ENCODE assay signal across 29 mouse cellular contexts in genomic region chr12:31317670-31318408, GRCm38 (mm10). TPM values are rescaled to one million over a fixed set of nuclear protein-coding genes. Genes with fewer than 3 reads are reported as not detected.
A peak's percentile ranks its signal among the peaks of the same experiment; 100 is the strongest.
DNase-seq lines count a peak whose midpoint lies in the region; ATAC-seq and TF ChIP-seq lines count a peak whose summit lies in the region.
"Had no signal": no experiment of that assay in that cellular context is flagged by ENCODE, and none has a peak within 500 bp of the region (broad histone marks: within the 10 kb centered on the region; RNA-seq: fewer than 3 reads in every experiment).

No protein-coding gene starts in this region.

- 0 out of 2 replicates have a peak, but pooled peaks cover 3% of the 10 kb centered on the region for H3K9me3 ChIP-seq in heart, embryonic 12.5 days (replicated peaks)
- H3K9me3 ChIP-seq in heart, embryonic 11.5 days (replicated peaks; ENCODE audit: control insufficient read depth, low read length), result no peaks in the 10 kb centered on the region
- H3K9me3 ChIP-seq in heart, postnatal 0 days (replicated peaks; ENCODE audit: control insufficient read depth, low read length), result no peaks in the 10 kb centered on the region
- H3K9me3 ChIP-seq in limb, embryonic 10.5 days (replicated peaks), result no peaks in the 10 kb centered on the region
- no peaks in the 10 kb centered on the region for H3K9me3 ChIP-seq in forebrain, embryonic 11.5 days (ENCODE audit: control insufficient read depth, low read length)
- H3K9me3 ChIP-seq: embryonic facial prominence, embryonic 15.5 days; forebrain, embryonic 13.5 days; liver, embryonic 15.5 days; lung, embryonic 15.5 days; megakaryocyte, embryonic 14.5 days; midbrain, embryonic 12.5 days; neural tube, embryonic 12.5 days had no signal

- H3K4me1 ChIP-seq in heart, embryonic 12.5 days (replicated peaks), result peaks cover 22% of the 10 kb centered on the region; the same call in 1 of the 2 replicates
- H3K4me1 ChIP-seq in heart, embryonic 11.5 days (ENCODE audit: control insufficient read depth, insufficient read depth, low read length), result no peaks in the 10 kb centered on the region
- H3K4me1 ChIP-seq in heart, postnatal 0 days (ENCODE audit: control insufficient read depth, insufficient read depth), result peaks cover 13% of the 10 kb centered on the region
- H3K4me1 ChIP-seq in limb, embryonic 10.5 days, result peaks cover 9% of the 10 kb centered on the region
- no peaks in the 10 kb centered on the region for H3K4me1 ChIP-seq in forebrain, embryonic 11.5 days (replicated peaks; ENCODE audit: control insufficient read depth, insufficient read depth, low read length)
- H3K4me1 ChIP-seq: liver, embryonic 15.5 days; lung, embryonic 15.5 days; midbrain, embryonic 12.5 days; neural tube, embryonic 12.5 days had no signal

- DNase-seq in heart, postnatal 0 days (ENCODE audit: low spot score), result no peak
- no peak for DNase-seq in heart, adult 18-20 months
- peak; percentile 4 for DNase-seq in kidney, postnatal 10 days
- DNase-seq in kidney, postnatal 36 days, result no peak
- peak; percentile 12 for DNase-seq in limb, embryonic 10.5 days (ENCODE audit: low spot score)
- no peak for DNase-seq in forebrain, embryonic 11.5 days (ENCODE audit: low spot score)
- DNase-seq: B cell, adult 2 months; cerebellum, adult 9-10 months; gastrocnemius, postnatal 14 days; kidney, adult 18-20 months; layer of hippocampus, adult 9-11 months; lung, postnatal 36 days; right cerebral cortex, adult 18-20 months; spleen, adult 18-20 months; thymus, postnatal 14 days had no signal

- peak overlapping the region; percentile 30; the same call in 1 of the 2 replicates for H3K27ac ChIP-seq in heart, embryonic 12.5 days (ENCODE audit: poor library complexity, severe bottlenecking)
- H3K27ac ChIP-seq in heart, embryonic 11.5 days (ENCODE audit: low read depth, low read length), result no peak overlapping the region
- H3K27ac ChIP-seq in heart, postnatal 0 days (ENCODE audit: low read depth), result peak overlapping the region; percentile 22
- no peak overlapping the region for H3K27ac ChIP-seq in limb, embryonic 10.5 days
- H3K27ac ChIP-seq in forebrain, embryonic 11.5 days (ENCODE audit: low read depth, low read length), result no peak overlapping the region
- H3K27ac ChIP-seq: embryonic facial prominence, embryonic 15.5 days; forebrain, embryonic 13.5 days; kidney, postnatal 0 days; limb, embryonic 12.5 days; liver, embryonic 15.5 days; lung, embryonic 15.5 days; midbrain, embryonic 12.5 days; neural tube, embryonic 12.5 days had no signal

- no peak overlapping the region for H3K4me2 ChIP-seq in heart, embryonic 12.5 days
- H3K4me2 ChIP-seq in heart, embryonic 11.5 days, result no peak overlapping the region
- H3K4me2 ChIP-seq in heart, postnatal 0 days (ENCODE audit: low read depth, low read length), result no peak overlapping the region
- no peak overlapping the region for H3K4me2 ChIP-seq in forebrain, embryonic 11.5 days (ENCODE audit: low read depth, low read length, severe bottlenecking)
- H3K4me2 ChIP-seq: embryonic facial prominence, embryonic 15.5 days; forebrain, embryonic 13.5 days; limb, embryonic 12.5 days; liver, embryonic 15.5 days; lung, embryonic 15.5 days; midbrain, embryonic 12.5 days; neural tube, embryonic 12.5 days had no signal

- WGBS in heart, embryonic 12.5 days, result 85% methylated on average over 7 of the region's 7 CpGs
- WGBS in heart, embryonic 11.5 days (ENCODE audit: insufficient replicate concordance), result 84% methylated on average over 7 of the region's 7 CpGs
- WGBS in heart, postnatal 0 days, result 60% methylated on average over 7 of the region's 7 CpGs
- WGBS in limb, embryonic 10.5 days, result 95% methylated on average over 7 of the region's 7 CpGs
- 89% methylated on average over 7 of the region's 7 CpGs for WGBS in forebrain, embryonic 11.5 days

- H3K4me3 ChIP-seq in heart, embryonic 12.5 days, result no peak overlapping the region
- H3K4me3 ChIP-seq in heart, embryonic 11.5 days (ENCODE audit: low read depth, low read length), result no peak overlapping the region
- no peak overlapping the region for H3K4me3 ChIP-seq in heart, postnatal 0 days (ENCODE audit: low read depth, low read length)
- no peak overlapping the region for H3K4me3 ChIP-seq in limb, embryonic 10.5 days
- H3K4me3 ChIP-seq in forebrain, embryonic 11.5 days (ENCODE audit: low read depth, low read length), result no peak overlapping the region
- H3K4me3 ChIP-seq: embryonic facial prominence, embryonic 15.5 days; forebrain, embryonic 13.5 days; limb, embryonic 12.5 days; liver, embryonic 15.5 days; lung, embryonic 15.5 days; megakaryocyte, embryonic 14.5 days; midbrain, embryonic 12.5 days; myocyte; neural tube, embryonic 12.5 days had no signal

- ATAC-seq in heart, embryonic 12.5 days (ENCODE audit: insufficient number of reproducible peaks, low FRiP score), result no peak
- ATAC-seq in heart, embryonic 11.5 days (replicated peaks; ENCODE audit: insufficient number of reproducible peaks, low FRiP score, low TSS enrichment), result no peak
- peak; percentile 12; the same call in 1 of the 2 replicates for ATAC-seq in heart, postnatal 0 days (ENCODE audit: insufficient read depth, low read depth)
- ATAC-seq in forebrain, embryonic 11.5 days (replicated peaks; ENCODE audit: low FRiP score), result no peak
- ATAC-seq: forebrain, embryonic 13.5 days had no signal

- H3K27me3 ChIP-seq in heart, embryonic 12.5 days (replicated peaks), result no peaks in the 10 kb centered on the region
- no peaks in the 10 kb centered on the region for H3K27me3 ChIP-seq in heart, embryonic 11.5 days (ENCODE audit: control insufficient read depth, insufficient read depth, low read length)
- no peaks in the 10 kb centered on the region for H3K27me3 ChIP-seq in heart, postnatal 0 days (ENCODE audit: control insufficient read depth, insufficient read depth, low read length)
- H3K27me3 ChIP-seq in limb, embryonic 10.5 days (ENCODE audit: low read depth, poor library complexity, severe bottlenecking), result no peaks in the 10 kb centered on the region
- H3K27me3 ChIP-seq in forebrain, embryonic 11.5 days (ENCODE audit: control insufficient read depth, insufficient read depth, low read length), result no peaks in the 10 kb centered on the region
- H3K27me3 ChIP-seq: embryonic facial prominence, embryonic 15.5 days; forebrain, embryonic 13.5 days; limb, embryonic 12.5 days; liver, embryonic 15.5 days; lung, embryonic 15.5 days; midbrain, embryonic 12.5 days; neural tube, embryonic 12.5 days had no signal

- no peak for TF ChIP-seq EP300 in heart, postnatal 0 days (IDR thresholded peaks at IDR 0.05; ENCODE audit: low read depth)

- no peak for TF ChIP-seq CTCF in heart, postnatal 0 days (IDR thresholded peaks at IDR 0.05; ENCODE audit: low read depth)

- no peak overlapping the region for H3K9ac ChIP-seq in heart, embryonic 12.5 days
- H3K9ac ChIP-seq in heart, embryonic 11.5 days (ENCODE audit: low read depth, low read length), result no peak overlapping the region
- H3K9ac ChIP-seq in heart, postnatal 0 days (replicated peaks; ENCODE audit: low read depth, low read length), result no peak overlapping the region
- no peak overlapping the region for H3K9ac ChIP-seq in forebrain, embryonic 11.5 days (ENCODE audit: low read length)
- H3K9ac ChIP-seq: embryonic facial prominence, embryonic 15.5 days; forebrain, embryonic 13.5 days; limb, embryonic 12.5 days; liver, embryonic 15.5 days; lung, embryonic 15.5 days; midbrain, embryonic 12.5 days; neural tube, embryonic 12.5 days had no signal

- H3K36me3 ChIP-seq in heart, embryonic 12.5 days, result peaks cover 96% of the 10 kb centered on the region
- peaks cover 46% of the 10 kb centered on the region for H3K36me3 ChIP-seq in heart, embryonic 11.5 days (ENCODE audit: control insufficient read depth, insufficient read depth, low read length)
- H3K36me3 ChIP-seq in heart, postnatal 0 days (replicated peaks; ENCODE audit: control insufficient read depth, insufficient read depth, low read length), result peaks cover 97% of the 10 kb centered on the region
- H3K36me3 ChIP-seq in limb, embryonic 10.5 days, result peaks cover 100% of the 10 kb centered on the region
- H3K36me3 ChIP-seq in forebrain, embryonic 11.5 days (ENCODE audit: control insufficient read depth, insufficient read depth, low read length), result no peaks in the 10 kb centered on the region
- H3K36me3 ChIP-seq: liver, embryonic 15.5 days; midbrain, embryonic 12.5 days; neural tube, embryonic 12.5 days had no signal

RNA-seq across cellular contexts. Expression of gene Dld, which starts 33.4 kb away (rescaled TPM):
- 235 and 238 TPM in 2 replicates for polyA plus RNA-seq in heart, embryonic 12.5 days (2016; fragmentation: Nextera tagmentation; extraction: Ambion mirVana)
- polyA plus RNA-seq in heart, embryonic 11.5 days (2014; fragmentation: Nextera tagmentation; extraction: Ambion mirVana), result 207 and 218 TPM in 2 replicates
- 91.6 and 125 TPM in 2 replicates for total RNA-seq in heart, postnatal 0 days (2014; rRNA removed; ENCODE audit: low replicate concordance)
- polyA plus RNA-seq in heart, postnatal 0 days (2015; fragmentation: Nextera tagmentation; extraction: Ambion mirVana), result 372 and 377 TPM in 2 replicates
- total RNA-seq in heart, adult 18-20 months (2021), result 100 to 1,000 TPM; 445 to 463 TPM
- polyA plus RNA-seq in limb, embryonic 10.5 days (2016; fragmentation: Nextera tagmentation; extraction: Ambion mirVana), result 129 and 155 TPM in 2 replicates
- 133 and 142 TPM in 2 replicates for polyA plus RNA-seq in forebrain, embryonic 11.5 days (2014; fragmentation: Nextera tagmentation; extraction: Ambion mirVana)

RNA-seq across cellular contexts. Expression of gene Lamb1, which starts 52.8 kb away (rescaled TPM):
- polyA plus RNA-seq in heart, embryonic 12.5 days (2016; fragmentation: Nextera tagmentation; extraction: Ambion mirVana), result 127 and 132 TPM in 2 replicates
- polyA plus RNA-seq in heart, embryonic 11.5 days (2014; fragmentation: Nextera tagmentation; extraction: Ambion mirVana), result 67.4 and 92.3 TPM in 2 replicates
- 189 TPM in 2 replicates for total RNA-seq in heart, postnatal 0 days (2014; rRNA removed; ENCODE audit: low replicate concordance)
- 53.2 and 60.8 TPM in 2 replicates for polyA plus RNA-seq in heart, postnatal 0 days (2015; fragmentation: Nextera tagmentation; extraction: Ambion mirVana)
- total RNA-seq in heart, adult 18-20 months (2021), result 10 to 100 TPM; 49.0 to 56.0 TPM
- polyA plus RNA-seq in limb, embryonic 10.5 days (2016; fragmentation: Nextera tagmentation; extraction: Ambion mirVana), result 40.5 and 44.6 TPM in 2 replicates
- 22.4 and 24.4 TPM in 2 replicates for polyA plus RNA-seq in forebrain, embryonic 11.5 days (2014; fragmentation: Nextera tagmentation; extraction: Ambion mirVana)
- total RNA-seq: granulocyte monocyte progenitor cell, adult 5-6 weeks; hematopoietic stem cell, adult 5-6 weeks had no signal

Comparison
In these comparisons a context has a peak if more than half of its experiments do, and no peak if none do; other contexts are left out.
1. H3K27ac ChIP-seq: peak in heart, embryonic 12.5 days (single experiment) and heart, postnatal 0 days (single experiment); none in heart, embryonic 11.5 days (single experiment), limb, embryonic 10.5 days (single experiment) and forebrain, embryonic 11.5 days (single experiment).
2. DNase-seq: peak in kidney, postnatal 10 days (single experiment) and limb, embryonic 10.5 days (single experiment); none in heart, postnatal 0 days (single experiment), heart, adult 18-20 months (0 of 2), kidney, postnatal 36 days (0 of 2) and forebrain, embryonic 11.5 days (single experiment).